Mouse (Mus musculus) liver, embryonic 14.5 days (tissue): ENCODE data around the gene Hivep3. TPM values are rescaled to one million over a fixed set of nuclear protein-coding genes. Genes with fewer than 3 reads are reported as not detected.

ENCODE experiments used
- ATAC-seq: fragments of 200-750 bp; cut with Nextera tagmentation; 2 replicates; pipeline ENCODE4 v1.8.0; 2017; ENCODE audit warnings: moderate number of reproducible peaks, mild to moderate bottlenecking, moderate library complexity; ENCODE audit not compliant: insufficient read depth
- DNase-seq, 3 experiments: peaks; one replicate each; pipeline ENCODE4 v3.0.0-alpha.2; 2012 to 2013; ENCODE audit warnings: low read depth in 3 of 3, low spot score in 3 of 3
- H3K27ac ChIP-seq: fragments of 300-500 bp; sonication (generic); 2 replicates; pipeline ENCODE4 v1.5.1; 2014; ENCODE audit warnings: moderate library complexity, mild to moderate bottlenecking, control low read depth, inconsistent platforms
- H3K27me3 ChIP-seq: fragments of 300-500 bp; sonication (generic); 2 replicates; pipeline ENCODE4 v1.6.1; 2014; ENCODE audit warnings: mild to moderate bottlenecking, low read length, moderate library complexity; ENCODE audit not compliant: control insufficient read depth, insufficient read depth
- H3K36me3 ChIP-seq: fragments of 300-500 bp; sonication (generic); replicated peaks from 2 replicates; pipeline ENCODE4 v1.6.1; 2014; ENCODE audit warnings: low read depth; ENCODE audit not compliant: control insufficient read depth, insufficient read depth
- H3K4me1 ChIP-seq, 2 experiments: fragments of 200-500 bp in 1 of 2; fragments of 300-500 bp in 1 of 2; sonication (generic) in 1 of 2; replicated peaks; 2 replicates each; pipeline ENCODE4 v1.6.1; 2012 to 2014; ENCODE audit warnings: antibody characterized with exemption in 1 of 2, inconsistent platforms in 1 of 2, low read length in 1 of 2; ENCODE audit not compliant: control insufficient read depth in 2 of 2, insufficient read depth in 2 of 2
- H3K4me2 ChIP-seq: fragments of 300-500 bp; sonication (generic); 2 replicates; pipeline ENCODE4 v1.6.1; 2014; ENCODE audit warnings: low read depth, mild to moderate bottlenecking, control low read depth, moderate library complexity
- H3K4me3 ChIP-seq, 2 experiments: fragments of 200-500 bp in 1 of 2; fragments of 300-500 bp in 1 of 2; sonication (generic) in 1 of 2; 2 replicates each; pipeline ENCODE4 v1.5.1; 2012 to 2014; ENCODE audit warnings: low read depth in 2 of 2, low read length in 2 of 2, mild to moderate bottlenecking in 2 of 2, control low read depth in 1 of 2, inconsistent platforms in 1 of 2, moderate library complexity in 1 of 2; ENCODE audit not compliant: insufficient read depth in 1 of 2
- H3K9ac ChIP-seq: fragments of 300-500 bp; sonication (generic); replicated peaks from 2 replicates; pipeline ENCODE4 v1.6.1; 2014; ENCODE audit warnings: mild to moderate bottlenecking, control low read depth, moderate library complexity
- H3K9me3 ChIP-seq: fragments of 300-500 bp; sonication (generic); 2 replicates; pipeline ENCODE4 v1.6.1; 2016; ENCODE audit warnings: low read length, mixed read lengths; ENCODE audit not compliant: control insufficient read depth
- CTCF ChIP-seq: IDR thresholded peaks from 2 replicates; pipeline ENCODE4 v1.5.1; 2016; ENCODE audit warnings: antibody characterized with exemption, low read depth, control low read depth
- EP300 ChIP-seq: IDR thresholded peaks from 2 replicates; pipeline ENCODE4 v1.6.1; 2016; ENCODE audit warnings: antibody characterized with exemption, low read depth
- WGBS: fragments of 180-500 bp; shearing (Covaris S2); extraction: QIAGEN DNeasy Blood & Tissue Kit; methylation state at CpG from one replicate; pipeline ENCODE4 v1.1.7; 2014; ENCODE audit not compliant: insufficient replicate concordance; 5-methylcytosine and 5-hydroxymethylcytosine counted together
- polyA plus RNA-seq, 2 experiments: library from polyadenylated mRNA; depleted of rRNA in 1 of 2; stranded (reverse) in 1 of 2; unstranded in 1 of 2; fragments of >200 nt; fragmentation: Nextera tagmentation in 1 of 2; extraction: Ambion mirVana in 1 of 2; gene quantifications; 2 replicates each; pipeline versions ENCODE4 v1.2.1 to v1.2.3; 2012 to 2014

Hivep3 gene
- polyA plus RNA-seq (2012; rRNA removed) (1.7 and 1.9 TPM in 2 replicates), polyA plus RNA-seq (2014; fragmentation: Nextera tagmentation; extraction: Ambion mirVana) (2.3 and 2.7 TPM in 2 replicates)

DNA sequence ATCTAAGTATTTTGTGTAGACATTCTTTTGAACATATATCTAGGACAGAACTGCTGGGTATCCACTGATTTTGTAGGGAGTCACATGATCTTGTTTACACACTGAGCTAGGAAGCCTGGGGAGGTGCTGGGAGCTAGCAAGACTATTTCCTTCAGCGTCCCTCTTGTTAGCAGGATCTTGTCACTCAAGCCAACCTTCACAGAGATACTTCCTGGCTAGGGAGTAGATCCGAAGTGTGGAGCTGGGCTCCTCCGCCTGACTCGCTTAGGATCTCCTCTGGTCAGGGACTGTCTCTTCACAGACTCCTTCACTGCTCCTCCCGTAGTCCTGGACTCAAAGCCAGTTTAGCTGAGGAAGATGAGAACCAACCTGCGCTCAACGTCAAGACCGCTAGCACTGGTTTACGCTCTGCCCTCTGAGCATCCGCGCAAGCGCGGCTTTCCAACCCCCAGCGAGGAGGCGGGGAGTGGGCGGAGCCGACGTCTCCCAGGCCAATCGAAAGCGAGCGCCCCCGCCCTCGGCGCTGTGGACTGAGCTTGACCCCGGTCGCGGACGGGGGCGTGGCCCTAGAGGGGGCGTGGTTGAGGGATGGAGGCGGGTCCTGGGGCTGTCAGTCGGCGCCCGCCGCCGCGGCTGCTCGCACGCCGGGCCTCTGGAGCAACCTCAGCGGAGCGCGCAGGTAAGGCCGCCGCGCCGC is at the start of gene Hivep3:
Hivep3 (plus strand) TSS at position 601 of the 697 bp plus-strand sequence.
- under 1% methylated on average over 47 of the region's 47 CpGs for WGBS

DNA sequence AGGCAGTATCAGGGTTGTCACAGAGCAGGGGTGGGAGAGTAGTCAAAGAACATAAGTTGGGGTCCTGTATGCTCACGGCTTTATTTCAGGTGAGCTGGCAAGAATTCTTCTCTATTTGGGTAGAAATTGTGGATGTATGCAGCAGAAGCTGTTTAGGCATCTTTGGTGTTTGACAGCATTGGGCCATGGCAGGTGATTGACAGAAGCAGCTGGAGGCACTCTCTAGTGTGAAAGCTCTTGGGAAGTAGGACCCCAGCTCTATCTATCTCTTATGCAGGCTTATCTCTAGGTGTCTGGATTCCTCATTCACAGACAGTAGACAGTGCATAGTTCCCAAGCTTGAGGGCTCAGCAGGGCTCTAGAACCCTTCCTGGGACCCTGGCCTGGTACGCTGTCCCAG is 47.8 kb upstream of the Hivep3 start:
- H3K36me3 ChIP-seq: no peaks in the 10 kb centered on the region
- no peak overlapping the region for H3K9ac ChIP-seq
- no peak for TF ChIP-seq CTCF
- no peak overlapping the region for H3K4me2 ChIP-seq
- 68% methylated on average over 2 of the region's 2 CpGs for WGBS
- ATAC-seq: no peak
- no peak for DNase-seq
- no peaks in the 10 kb centered on the region for H3K9me3 ChIP-seq
- no peaks in the 10 kb centered on the region for H3K4me1 ChIP-seq
- H3K27me3 ChIP-seq: no peaks in the 10 kb centered on the region
- no peak overlapping the region for H3K4me3 ChIP-seq
- no peak overlapping the region for H3K27ac ChIP-seq

More for the DNA sequence above, at the start of gene Hivep3:
- H3K27me3 ChIP-seq: peaks cover 17% of the 10 kb centered on the region
- no peaks in the 10 kb centered on the region for H3K36me3 ChIP-seq
- peak within 1 kb of the TSS; percentile 79 for H3K4me2 ChIP-seq
- DNase-seq (peak; percentile 81 to 84 (median 82)), ATAC-seq (peak; percentile 98)
- peak within 1 kb of the TSS; percentile 58 to 63 for H3K4me3 ChIP-seq
- H3K9me3 ChIP-seq: no peaks in the 10 kb centered on the region
- no peak within 1 kb of the TSS for H3K27ac ChIP-seq
- 0 out of 2 replicates have a peak, but pooled peaks have one; percentile 5 for TF ChIP-seq CTCF
- TF ChIP-seq EP300: no peak
- peaks cover 0 to 3% of the 10 kb centered on the region in 2 experiments; a peak in 2 of 4 replicates for H3K4me1 ChIP-seq
- H3K9ac ChIP-seq: no peak within 1 kb of the TSS

DNA sequence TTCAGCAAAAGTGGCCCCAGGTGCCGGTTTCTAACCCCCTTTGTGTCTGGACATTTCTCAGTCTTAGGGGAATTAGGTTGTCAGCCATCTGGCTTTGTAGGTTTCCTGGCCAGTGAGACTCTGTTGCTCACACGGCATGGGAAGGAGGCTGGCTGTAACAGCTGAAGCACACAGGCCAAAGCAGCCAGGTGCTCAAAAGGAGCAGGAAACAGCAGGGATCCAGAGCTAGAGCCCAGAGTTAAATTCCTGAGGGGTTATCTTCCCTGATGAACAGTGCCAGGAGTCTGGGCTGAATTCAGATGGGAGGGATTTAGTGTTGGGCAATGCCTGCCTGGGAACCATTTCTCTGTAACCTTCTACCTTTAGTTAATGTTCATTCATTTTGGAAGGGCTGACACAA is 35.2 kb upstream of the Hivep3 start:
- Histone ChIP-seq H3K27ac (no peak overlapping the region), H3K9ac (no peak overlapping the region), H3K36me3 (no peaks in the 10 kb centered on the region), H3K9me3 (no peaks in the 10 kb centered on the region), H3K27me3 (no peaks in the 10 kb centered on the region), H3K4me3 (no peak overlapping the region), H3K4me1 (no peaks in the 10 kb centered on the region), H3K4me2 (no peak overlapping the region)
- 53% methylated on average over 2 of the region's 2 CpGs for WGBS
- TF ChIP-seq CTCF (no peak), EP300 (no peak)
- no peak for ATAC-seq
- DNase-seq: no peak

DNA sequence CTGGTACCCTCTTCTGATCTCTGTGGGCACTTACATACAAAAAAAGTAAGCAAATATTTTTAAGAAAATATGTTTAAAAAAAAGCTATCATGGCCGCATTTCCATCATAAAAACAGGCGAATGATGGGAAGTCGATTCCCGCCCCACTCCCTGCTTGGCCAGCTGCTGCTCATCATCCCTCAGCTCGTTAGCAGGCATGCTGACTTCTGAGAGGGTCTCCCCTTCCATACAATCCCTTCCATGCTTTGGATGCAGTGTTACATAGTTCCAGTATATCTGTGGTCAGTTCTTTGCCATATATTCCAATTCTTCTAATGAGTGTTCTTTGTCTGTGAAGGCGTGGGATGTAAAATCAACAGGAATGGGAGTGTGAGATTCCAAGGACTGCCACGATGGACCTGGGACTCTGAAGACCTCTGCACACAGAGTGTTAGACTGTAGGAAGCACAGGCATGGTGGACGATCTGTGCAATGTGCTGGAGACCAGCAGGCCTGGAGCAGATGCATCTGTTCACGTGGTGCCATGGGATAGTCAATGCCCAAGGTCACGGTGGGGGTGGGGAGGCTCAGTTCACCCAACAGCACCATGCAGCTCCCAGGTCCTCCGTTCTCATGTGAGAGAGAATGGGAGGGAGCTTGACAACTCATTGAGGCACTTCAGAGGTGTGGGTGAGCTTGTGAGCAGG is 32.2 kb upstream of the Hivep3 start:
- no peak overlapping the region for H3K9ac ChIP-seq
- 66% methylated on average over 11 of the region's 11 CpGs for WGBS
- ATAC-seq (no peak), DNase-seq (no peak)
- TF ChIP-seq CTCF (no peak), EP300 (no peak)
- no peaks in the 10 kb centered on the region for H3K4me1 ChIP-seq
- H3K27me3 ChIP-seq: no peaks in the 10 kb centered on the region
- no peak overlapping the region for H3K27ac ChIP-seq
- no peak overlapping the region for H3K4me3 ChIP-seq
- no peak overlapping the region for H3K4me2 ChIP-seq
- H3K9me3 ChIP-seq: no peaks in the 10 kb centered on the region
- H3K36me3 ChIP-seq: no peaks in the 10 kb centered on the region

DNA sequence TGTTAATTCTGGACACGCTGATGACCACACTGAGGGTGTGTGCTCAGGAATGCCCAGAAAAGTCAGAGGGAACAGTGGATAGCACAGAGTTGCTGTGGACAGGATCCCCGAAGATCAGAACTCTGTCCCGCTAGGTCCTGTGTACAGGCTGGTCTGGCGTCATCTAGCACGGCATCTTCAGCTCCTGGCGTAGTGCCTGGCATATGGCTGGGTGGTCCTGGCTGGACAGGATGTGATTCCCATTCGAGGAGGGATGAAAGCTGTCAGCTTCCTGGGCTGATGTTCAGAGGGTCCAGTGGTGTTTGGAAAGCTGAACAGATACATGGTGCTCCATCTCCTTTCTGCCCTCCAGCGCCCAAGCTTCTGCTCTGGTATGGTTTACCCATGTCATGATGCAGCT is 29.6 kb upstream of the Hivep3 start:
- Histone ChIP-seq H3K4me1 (no peaks in the 10 kb centered on the region), H3K4me2 (no peak overlapping the region), H3K27me3 (no peaks in the 10 kb centered on the region), H3K27ac (no peak overlapping the region), H3K4me3 (no peak overlapping the region), H3K9me3 (no peaks in the 10 kb centered on the region), H3K9ac (no peak overlapping the region), H3K36me3 (no peaks in the 10 kb centered on the region)
- ATAC-seq: no peak
- no peak for DNase-seq
- 63% methylated on average over 8 of the region's 8 CpGs for WGBS
- no peak for TF ChIP-seq CTCF
- TF ChIP-seq EP300: no peak
